Mouse (Mus musculus) embryo, embryonic 11.5 days (tissue): ENCODE measurements at regions not wholly inside any gene's neighbourhood (a gene's known extent, or its start where the extent isn't known, plus 50 kb on each side); places are given as distances from the start of the nearest gene placed in this dataset.

ENCODE experiments used
- DNase-seq: peaks from one replicate; pipeline ENCODE4 v3.0.0-alpha.2; 2012; ENCODE audit warnings: low read depth, low spot score

DNA sequence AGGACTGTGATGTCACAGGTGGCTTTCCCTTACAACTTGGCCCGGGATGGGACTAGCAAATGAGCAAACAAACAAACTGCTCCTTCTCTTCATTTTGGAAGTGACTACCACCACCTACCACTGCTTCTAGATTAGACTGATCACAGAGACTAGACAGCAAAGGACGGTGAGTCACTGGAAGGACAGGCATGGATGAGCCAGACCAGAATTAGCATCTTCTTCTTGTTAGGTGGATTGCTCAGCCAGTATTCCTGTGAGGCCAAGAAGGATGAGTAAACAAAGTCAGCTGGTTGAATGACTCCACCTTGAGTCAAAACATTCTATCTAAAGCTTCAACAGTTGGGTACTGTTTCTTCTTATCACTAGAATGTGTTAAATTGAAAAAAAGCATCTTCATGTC, 385.1 kb upstream of the Mon1b start:
- DNase-seq = no peak

DNA sequence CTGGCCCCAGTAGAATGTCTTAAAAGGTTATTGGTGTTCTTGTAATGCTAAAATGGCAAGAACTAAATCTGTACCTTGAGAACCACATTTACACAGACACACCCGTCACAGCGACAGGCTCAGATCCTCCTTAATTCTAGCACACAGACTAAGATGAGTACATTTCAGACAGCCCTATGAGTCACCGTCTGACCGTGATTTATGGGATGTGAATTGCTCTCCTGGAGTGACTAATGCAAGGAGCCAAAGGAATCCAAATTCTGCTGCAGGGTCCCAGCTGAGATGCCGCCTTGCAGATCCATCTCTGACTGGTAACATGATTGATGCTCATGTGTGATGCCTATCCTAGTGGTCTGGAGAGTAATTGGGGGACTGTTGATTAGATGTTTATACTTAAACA, 381.3 kb upstream of the Mon1b start:
- DNase-seq = no peak

DNA sequence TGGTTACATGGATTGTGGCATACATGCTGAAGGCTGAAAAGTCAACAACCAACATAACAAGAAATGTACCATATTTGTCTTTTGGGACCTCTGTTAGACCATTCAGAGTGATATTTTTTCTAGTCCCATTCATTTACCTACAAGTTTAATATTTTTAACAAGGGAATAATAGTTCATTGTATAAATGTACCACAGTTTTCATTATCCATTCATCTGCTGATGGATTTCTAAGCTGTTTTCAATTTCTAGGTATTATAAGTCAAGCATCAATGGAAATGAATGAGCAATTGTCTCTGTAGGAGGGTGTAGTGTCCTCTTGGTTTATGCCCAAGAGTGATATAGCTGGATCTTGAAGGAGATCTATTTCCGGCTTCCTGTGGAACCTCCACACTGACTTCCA, 375.9 kb upstream of the Mon1b start:
- DNase-seq = no peak

DNA sequence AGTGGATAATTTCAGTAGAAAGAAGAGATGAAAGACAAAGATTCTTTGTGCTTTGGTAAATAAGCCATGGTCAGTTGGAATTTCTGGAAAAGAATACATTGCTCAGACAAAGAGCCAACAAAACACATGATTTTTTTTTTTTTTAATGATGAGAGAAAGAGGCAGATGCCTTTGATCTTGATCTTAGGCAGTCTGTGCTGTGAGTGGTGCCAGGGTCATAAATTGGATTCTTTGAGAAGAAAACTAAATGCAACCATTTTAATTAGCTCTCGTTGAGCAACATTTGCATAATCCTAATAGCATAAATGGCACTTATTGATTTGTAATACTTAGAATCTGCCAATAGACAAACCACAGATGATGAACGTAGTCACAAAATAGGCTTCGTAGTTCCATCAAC, 372.1 kb upstream of the Mon1b start:
- no peak for DNase-seq

DNA sequence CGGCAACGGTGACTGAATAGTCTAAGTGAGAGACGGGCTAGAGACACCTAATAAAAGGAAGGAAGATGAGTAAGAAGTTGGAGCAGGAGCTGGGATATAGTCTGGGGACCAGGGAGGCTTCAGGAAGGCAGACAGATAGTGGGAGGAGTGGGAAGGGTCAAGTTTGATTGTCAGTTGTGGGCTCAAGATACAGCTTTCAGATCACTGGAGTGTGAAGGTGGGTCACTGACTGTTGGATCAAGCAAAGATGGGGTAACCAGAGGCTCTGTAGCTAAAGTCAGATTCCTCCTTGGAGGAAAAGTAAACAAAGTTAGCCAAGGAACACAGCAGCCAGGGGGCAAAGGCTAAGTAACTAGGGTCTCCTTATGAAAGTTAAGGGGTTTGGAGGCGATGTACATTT, 364.1 kb upstream of the Mon1b start:
- DNase-seq = no peak

DNA sequence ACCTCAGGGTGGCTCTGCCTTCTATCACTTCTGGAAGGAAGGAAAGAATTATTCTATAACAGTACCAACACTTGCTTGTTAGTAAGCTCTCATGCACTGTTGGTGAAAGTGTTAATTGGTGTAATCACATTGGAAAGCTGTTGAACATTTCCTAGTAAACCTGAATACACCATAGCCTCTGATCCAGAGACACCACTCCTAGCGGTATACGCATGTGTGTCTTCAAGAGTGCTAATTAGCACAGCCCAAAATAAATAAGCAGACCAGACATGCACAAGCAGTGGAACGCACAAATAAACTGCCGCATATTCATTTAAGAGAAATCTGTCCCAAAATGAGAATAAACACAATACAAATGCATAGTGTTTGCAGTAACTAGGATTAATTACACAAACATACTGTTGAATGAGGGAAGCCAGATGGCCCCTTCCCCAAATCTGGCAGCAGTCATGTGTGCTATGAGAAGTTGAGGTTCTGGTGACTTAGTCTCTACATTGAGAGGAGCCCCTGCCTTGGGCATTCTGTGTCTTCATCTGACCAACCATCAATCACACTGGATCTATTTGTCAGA, 335.0 kb upstream of the Mon1b start:
- DNase-seq = no peak

DNA sequence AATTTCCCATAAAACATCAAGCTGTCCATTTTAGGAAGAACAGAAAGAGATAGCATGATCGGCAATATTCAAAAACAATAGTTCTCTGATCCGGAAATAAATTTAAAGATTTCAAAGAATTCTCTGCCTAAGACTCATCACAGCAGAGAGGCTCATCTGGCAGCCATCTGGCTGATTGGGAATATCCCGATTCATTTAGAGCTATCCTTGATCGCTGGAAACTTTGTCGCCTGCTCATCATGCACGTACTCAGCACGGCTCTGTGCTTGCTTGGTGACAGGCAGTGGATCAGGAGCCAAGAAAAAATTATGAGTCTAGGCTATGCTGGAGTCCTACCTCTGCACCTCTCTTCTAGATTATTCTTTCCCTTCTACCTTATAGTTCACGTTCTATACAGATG, 332.0 kb upstream of the Mon1b start:
- no peak for DNase-seq

DNA sequence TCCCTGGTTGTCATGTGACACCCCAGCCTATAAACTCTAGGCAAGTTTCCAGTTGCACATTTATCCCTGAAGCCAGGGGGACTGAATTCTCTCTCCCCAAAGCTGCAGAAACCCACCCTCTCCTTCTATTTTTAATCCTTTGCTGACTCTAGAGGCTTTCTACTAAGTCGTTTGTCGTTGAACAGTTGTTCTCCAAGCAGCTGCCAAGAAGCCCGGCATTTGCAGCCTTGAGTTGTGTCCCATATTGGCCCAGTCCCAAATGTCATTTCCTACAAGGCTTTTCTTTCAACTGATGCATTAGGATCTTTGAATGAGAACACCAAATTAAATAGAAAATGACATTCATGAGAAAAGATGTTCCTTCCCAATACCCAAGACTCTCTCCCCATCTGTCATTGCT, 318.2 kb upstream of the Mon1b start:
- DNase-seq = no peak

DNA sequence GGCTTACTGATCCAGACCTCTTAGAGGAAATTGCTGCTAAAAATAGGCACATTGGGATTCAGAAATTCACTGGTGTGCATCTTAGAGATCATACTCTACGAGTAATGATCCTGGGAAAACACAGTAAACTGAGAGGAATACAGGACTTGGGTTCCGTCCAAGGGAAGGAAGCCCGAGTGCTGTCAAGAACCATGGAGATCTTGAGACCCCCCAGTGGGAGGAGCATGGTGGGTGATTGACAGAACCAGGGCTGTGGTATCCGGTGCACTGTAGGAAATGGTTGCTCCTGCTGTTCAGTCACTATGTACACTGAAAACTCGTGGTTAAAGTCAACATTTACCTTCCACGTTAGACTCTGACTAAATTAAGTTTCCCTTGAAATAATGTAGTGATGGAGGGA, 303.8 kb upstream of the Mon1b start:
- no peak for DNase-seq

DNA sequence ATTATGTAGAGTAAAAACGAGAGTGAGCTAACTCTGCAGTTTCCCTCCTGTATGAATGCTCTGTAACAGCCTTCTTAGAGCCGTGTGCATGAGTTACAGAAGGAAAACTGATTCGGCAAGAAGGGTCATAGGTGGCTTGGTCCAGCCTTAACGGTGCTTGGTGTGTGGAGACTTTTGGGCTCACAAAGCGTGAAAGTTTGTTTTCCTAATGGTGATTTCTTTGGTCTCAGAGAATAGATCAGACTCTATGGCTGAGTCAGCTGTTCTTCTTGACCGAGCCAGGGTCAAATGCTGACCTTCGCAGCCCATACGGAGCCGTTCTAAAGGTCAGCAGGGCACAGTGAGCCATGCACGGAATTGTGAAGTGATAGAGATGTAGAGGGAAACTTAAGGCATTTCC, 294.1 kb upstream of the Mon1b start:
- no peak for DNase-seq

DNA sequence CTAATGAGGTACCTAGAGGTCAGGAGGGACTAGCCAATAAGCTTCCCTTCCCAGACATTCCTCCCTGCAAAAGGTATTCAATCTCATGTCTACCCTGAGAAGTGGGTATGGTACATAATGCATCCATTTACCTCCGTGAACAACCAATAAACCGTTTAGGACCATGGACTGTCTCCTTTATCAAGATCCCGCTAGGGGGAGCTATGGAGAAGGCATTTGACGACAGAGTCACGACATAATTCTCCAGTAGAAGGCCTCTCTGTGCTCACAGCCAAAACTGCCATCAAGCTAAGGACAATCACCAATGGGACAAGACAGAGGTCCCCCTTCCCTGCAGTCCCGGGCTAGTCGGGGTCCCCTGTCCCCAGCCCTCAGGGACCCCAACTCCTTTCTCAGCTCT, 273.5 kb upstream of the Mon1b start:
- no peak for DNase-seq

DNA sequence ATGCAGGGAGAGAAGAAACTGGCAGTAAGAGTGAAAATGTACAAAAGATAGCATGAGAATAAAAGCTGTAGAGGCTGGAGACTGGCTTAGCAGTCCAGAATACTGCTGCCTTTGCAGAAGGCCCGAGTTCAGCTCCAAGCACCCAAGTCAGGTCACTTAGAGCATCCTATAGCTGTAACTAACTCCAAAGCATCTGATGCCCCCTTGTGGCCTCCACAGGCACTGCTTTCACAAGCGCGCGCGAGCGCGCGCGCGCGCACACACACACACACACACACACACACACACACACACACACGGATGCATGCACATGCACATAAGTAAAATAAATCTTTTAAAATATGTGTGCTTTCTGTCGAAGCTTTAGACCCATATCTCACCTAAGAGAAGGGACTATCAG, 271.2 kb upstream of the Mon1b start:
- no peak for DNase-seq

DNA sequence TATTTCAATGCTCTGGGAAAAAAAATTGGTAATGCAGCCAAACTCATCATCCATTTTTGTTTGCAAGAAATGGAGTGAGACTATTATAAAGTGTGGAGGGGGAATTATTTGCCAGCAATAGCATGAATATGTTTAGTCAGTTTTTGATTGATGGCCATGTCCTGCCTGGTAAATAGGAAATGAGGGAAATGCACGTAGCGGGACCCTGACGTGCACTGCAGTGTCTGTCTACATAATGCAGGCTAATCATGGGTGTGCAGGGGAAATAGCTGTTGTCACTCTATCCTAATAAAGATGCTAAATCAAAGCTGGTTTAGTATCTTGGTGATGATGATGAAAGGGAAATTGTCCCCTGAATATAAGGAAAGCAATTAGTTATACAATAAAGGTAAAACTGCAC, 251.9 kb upstream of the Mon1b start:
- DNase-seq = no peak

DNA sequence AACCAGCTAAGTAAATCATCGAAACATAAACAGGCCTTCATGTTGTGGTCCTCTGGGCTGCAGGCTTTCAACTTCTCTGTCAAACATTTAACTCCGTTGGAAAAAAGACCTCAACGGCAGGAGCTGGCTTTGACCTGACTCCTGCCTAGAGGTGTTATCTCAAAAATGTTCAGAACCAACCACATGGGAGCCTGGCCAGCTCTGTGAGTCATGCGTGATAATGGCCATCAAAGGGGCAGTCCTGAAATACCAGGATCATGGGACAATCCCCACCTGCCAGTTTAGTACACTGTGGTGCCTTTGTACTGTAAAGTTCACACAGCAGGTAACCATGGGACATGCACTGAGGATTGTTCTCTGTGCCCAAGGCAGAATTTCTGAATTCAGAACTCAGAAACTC, 251.4 kb upstream of the Mon1b start:
- DNase-seq = no peak

DNA sequence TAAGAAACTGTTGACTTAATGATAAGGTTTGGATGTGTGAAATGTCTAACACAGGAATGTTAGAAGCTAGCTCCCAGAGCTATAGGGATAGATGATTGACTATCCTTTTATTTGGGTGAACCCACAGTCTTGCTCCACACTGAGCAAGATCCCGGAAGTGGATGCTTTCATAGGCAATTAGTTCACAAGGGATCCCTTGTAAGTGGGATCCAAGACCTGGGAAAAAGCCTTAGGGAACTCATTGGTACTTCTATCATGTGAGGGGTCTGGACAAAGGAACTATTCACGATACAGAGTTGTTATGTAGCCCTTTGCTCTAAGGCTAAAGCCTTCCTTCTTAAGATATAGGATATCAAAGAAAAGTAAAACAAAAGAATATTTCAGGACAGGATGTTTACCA, 245.9 kb upstream of the Mon1b start:
- no peak for DNase-seq

DNA sequence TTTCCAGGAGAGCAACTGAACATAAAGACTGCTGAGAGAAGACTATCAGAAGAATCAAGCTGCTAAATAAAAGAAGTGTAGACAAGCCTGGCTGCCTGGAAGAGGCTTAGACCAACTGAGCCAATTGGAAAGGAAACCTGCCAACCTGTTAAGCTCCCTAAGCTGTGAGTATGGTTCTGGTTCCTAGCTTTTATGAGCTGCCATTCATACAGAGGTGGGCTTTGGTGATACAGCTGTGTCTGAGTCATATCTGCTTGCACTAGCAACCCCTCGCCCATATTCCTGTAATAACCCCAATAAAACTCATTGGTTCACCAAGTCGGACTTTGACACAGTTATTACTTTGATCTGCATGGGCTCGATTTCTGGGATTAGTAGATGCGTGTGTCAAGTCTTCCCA, 245.3 kb upstream of the Mon1b start:
- no peak for DNase-seq

DNA sequence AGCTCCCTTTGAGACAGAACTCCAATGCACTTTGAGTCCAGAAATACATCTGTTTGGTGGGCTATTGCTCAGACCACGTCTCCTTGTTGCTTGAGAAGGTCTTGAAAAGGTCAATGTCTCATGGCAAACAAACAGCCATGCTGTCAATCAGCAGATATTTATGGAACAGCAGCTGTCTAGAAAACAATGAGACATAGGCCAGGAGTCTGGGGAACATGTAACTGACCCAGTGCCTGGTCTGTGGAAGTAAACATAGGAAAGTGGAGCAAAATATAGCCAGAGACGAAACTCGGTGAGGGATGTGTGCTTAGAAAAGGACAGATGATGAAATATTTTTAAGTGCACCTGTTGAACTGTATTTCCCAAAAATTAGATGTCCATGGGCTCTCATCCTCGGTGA, 241.1 kb upstream of the Mon1b start:
- no peak for DNase-seq

DNA sequence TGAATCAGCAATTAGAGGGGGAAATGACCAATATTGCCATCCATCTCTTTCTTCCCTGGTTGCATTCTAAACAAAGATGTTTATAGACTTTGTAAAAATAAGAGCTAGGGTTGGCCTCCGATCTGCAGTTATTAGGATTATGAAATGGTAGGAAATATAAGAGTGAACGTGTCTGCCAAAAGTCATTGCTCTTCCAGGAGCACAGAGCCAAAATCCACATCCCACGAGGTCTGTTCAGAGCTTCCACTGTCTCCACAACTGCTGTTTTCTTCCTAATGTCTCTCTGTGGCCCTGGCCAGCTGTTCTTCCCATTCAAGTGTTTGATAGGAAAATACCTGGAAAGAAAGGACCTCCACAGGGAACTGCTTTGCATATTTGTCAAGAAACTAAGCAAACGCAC, 230.2 kb upstream of the Mon1b start:
- DNase-seq = no peak

DNA sequence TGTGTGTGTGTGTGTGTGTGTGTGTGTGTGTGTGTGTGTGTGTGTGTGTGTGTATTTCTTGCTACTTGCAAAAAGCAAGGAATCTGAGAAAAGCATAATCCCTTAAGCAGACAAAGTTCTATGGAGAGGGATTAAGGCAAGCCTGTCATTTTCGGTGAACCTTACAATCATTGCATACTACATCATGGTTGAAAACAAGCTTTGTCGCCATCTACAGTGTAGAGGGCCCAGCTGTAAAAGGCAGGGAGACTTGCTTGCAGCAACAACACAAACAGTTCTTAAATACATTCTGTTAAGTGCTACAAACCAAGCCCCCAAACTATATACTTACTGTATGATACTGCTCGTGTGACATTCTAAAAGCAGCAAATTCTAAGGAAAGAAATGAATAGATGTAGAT, 216.0 kb upstream of the Mon1b start:
- no peak for DNase-seq

DNA sequence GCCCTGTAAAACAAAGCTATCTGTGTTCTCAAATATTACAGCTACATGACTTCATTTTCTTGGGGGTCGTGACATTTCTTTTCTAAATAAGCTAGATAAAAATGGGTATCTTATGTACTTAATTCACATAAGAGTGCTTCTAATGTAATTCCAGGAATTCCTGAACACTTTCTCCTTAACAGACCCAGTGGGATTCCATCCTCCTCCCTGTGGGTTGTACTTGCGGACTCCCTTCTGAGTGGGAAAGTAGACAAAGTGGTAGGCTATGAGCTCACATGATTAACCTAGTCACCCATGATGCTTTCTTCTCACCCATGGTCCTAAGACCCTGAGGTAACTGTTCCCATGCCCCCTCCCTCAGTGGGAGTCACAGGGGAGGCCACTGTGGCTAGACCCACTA, 212.7 kb upstream of the Mon1b start:
- DNase-seq = no peak

DNA sequence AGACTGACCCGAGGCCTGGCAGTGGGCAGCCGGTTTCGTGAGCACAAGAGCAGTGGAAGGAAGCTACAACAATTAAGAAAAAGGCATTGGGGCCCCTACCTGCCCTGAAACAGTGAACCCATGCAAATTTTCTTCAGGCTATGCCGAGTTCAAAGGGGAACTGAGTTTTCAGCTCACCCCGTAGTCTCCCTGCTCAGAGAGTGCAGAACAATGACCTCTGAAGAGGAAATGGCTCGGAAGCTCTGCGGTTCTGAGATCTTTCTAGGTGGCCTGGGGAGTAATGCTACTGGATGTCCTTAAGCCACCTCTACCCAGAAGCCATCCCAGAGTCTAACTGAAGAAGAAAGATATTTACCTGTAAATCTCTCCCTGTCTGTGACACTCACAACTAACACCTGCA, 196.3 kb upstream of the Mon1b start:
- no peak for DNase-seq

DNA sequence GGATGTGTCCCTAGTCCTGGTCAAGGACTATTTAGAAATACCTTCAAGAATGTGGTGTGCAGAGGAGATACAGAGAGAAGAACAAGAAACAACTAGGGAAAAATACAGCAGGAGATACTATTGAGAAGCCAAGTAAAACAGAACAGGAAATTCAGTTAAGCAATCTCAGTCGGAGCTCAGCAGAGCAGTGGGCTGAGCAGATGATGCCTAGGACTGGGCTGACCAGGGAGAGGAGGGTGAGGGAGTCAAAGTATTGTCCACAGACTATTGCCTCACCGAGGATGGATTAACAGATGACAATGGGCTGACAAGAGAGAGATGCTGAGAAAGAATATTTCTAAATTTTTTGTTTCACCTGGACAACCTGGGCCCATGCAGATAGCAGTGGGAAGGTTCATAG, 181.4 kb upstream of the Mon1b start:
- no peak for DNase-seq

DNA sequence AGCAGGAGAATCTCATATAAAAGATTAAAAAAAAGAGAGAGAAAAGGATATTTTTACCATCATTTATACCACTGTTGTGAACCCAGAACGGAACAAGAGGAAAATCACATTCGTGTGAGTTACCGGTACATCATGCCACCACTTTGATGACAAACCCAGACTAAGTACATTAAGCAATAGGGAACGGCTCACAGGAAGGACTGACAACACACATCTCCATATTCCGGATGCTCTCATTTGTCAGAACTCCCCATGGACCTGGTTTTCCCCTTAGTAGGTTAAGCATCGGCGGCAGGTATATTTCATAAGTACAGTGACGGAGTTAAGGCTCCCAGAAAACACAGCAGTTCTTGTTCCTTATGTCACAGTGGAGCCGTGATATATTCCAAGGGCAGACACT, 170.8 kb upstream of the Mon1b start:
- DNase-seq = no peak

DNA sequence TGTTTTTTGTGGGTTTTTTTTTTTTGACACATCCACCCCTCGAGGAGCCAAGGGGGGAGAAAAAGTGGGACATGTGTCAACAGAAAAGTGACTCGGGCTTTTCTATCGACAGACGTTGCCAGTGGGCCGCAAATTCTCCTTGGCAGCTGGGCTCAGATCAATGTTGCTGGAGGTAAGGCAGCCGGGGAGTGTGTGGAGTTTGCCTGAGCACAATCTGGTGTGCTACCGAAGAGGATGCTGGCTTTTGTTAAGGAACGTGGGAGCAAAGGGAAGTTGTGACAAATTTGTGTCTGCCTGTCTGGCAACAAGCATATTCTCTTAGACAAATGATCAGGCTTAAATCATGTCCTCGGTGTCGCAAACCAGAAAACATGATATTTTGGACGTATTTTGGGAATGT, 170.2 kb upstream of the Mon1b start:
- DNase-seq = no peak

DNA sequence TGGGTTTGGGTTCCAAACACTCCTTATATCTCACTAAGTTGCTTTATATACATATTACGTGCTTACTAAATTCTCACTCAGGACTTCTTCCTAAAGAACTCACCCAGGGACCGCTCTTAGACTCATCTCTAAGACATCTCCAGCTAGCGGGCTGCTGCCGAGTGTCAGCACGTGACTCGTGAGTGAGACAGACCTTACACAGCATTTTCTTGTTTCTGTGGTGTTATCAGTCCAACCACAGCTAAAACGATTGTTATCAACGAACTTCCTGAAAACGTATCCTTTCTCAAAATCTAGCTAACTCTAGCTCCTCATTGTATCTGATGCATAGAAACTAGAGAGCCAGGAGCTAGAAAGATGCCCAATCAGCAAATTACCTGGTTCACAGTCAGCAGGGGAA, 168.7 kb upstream of the Mon1b start:
- DNase-seq = no peak
